Comparison of ENCODE assay signal across 28 mouse cellular contexts in genomic region chr11:82668026-82668425, GRCm38 (mm10).
A peak's percentile ranks its signal among the peaks of the same experiment; 100 is the strongest.
DNase-seq lines count a peak whose midpoint lies in the region; ATAC-seq and TF ChIP-seq lines count a peak whose summit lies in the region.
"Had no signal": no experiment of that assay in that cellular context is flagged by ENCODE, and none has a peak within 500 bp of the region (broad histone marks: within the 10 kb centered on the region; RNA-seq: fewer than 3 reads in every experiment).

No protein-coding gene starts in this region.

- ATAC-seq in inflammation-experienced regulatory T-cells, adult 6 months, result no peak
- ATAC-seq: forebrain, embryonic 14.5 days; hindbrain, embryonic 16.5 days; Patski had no signal

- in situ Hi-C loops in CH12.LX (cut with MboI; ENCODE audit: low pct_ligation_motif_present, low pct_unique_long_range_greater_than_20kb, low sequenced_read_pairs), result no loop called here

- TF ChIP-seq CTCF in testis, adult 2 months (IDR thresholded peaks at IDR 0.05; ENCODE audit: control insufficient read depth, insufficient read depth, insufficient replicate concordance, low read depth, low read length), result no peak
- TF ChIP-seq CTCF in CH12.LX (conservative IDR thresholded peaks at IDR 0.05 in 1 of 2, IDR thresholded peaks at IDR 0.05 in 1 of 2; ENCODE audit: low read depth in 2 of 2, low read length in 2 of 2), result no peak

- no peak for TF ChIP-seq RAD21 in CH12.LX (IDR thresholded peaks at IDR 0.05; ENCODE audit: low read depth, low read length)

- H3K9ac ChIP-seq in CH12.LX (ENCODE audit: insufficient read depth, low read depth), result no peak overlapping the region
- H3K9ac ChIP-seq: embryonic facial prominence, embryonic 13.5 days; heart, embryonic 12.5 days; liver, embryonic 14.5 days; lung, embryonic 15.5 days had no signal

- WGBS in forebrain, embryonic 10.5 days, result 87% methylated on average over 1 of the region's 1 CpGs

- H3K36me3 ChIP-seq in testis, adult 2 months (ENCODE audit: control insufficient read depth, insufficient read depth, low read length), result no peaks in the 10 kb centered on the region
- H3K36me3 ChIP-seq in CH12.LX (replicated peaks in 1 of 2; ENCODE audit: control insufficient read depth in 1 of 2, insufficient read depth in 1 of 2, low read length in 1 of 2), result no peaks in the 10 kb centered on the region
- no peaks in the 10 kb centered on the region for H3K36me3 ChIP-seq in forebrain, embryonic 10.5 days (replicated peaks)
- H3K36me3 ChIP-seq: embryonic facial prominence, embryonic 13.5 days; G1E; heart, embryonic 12.5 days; hindbrain, embryonic 10.5 days; lung, embryonic 15.5 days had no signal

- dilution Hi-C loops in CH12.LX (cut with MboI; ENCODE audit: extremely low pct_ligation_motif_present, extremely low pct_unique_long_range_greater_than_20kb, low sequenced_read_pairs), result no loop called here

- H3K4me3 ChIP-seq in testis, adult 2 months (ENCODE audit: control insufficient read depth, low read depth, low read length), result peak overlapping the region; percentile 50
- no peak overlapping the region for H3K4me3 ChIP-seq in CH12.LX (replicated peaks in 1 of 3; ENCODE audit: low read depth in 2 of 3, low read length in 2 of 3, poor library complexity in 1 of 3)
- no peak overlapping the region for H3K4me3 ChIP-seq in forebrain, embryonic 10.5 days
- H3K4me3 ChIP-seq: embryonic facial prominence, embryonic 13.5 days; erythroblast, embryonic 14.5 days; heart, embryonic 12.5 days; hindbrain, embryonic 10.5 days; lung, embryonic 15.5 days had no signal

- H3K79me2 ChIP-seq in CH12.LX (replicated peaks; ENCODE audit: control insufficient read depth, extremely low read depth, insufficient read depth, poor library complexity, severe bottlenecking), result no peaks in the 10 kb centered on the region

- no peak for TF ChIP-seq EP300 in CH12.LX (IDR thresholded peaks at IDR 0.05; ENCODE audit: low read length)

- no peak for TF ChIP-seq POLR2A in testis, adult 2 months (IDR thresholded peaks at IDR 0.05; ENCODE audit: control insufficient read depth, low read depth, low read length)
- TF ChIP-seq POLR2A in CH12.LX (IDR thresholded peaks at IDR 0.05; ENCODE audit: low read depth, low read length), result no peak

- no peaks in the 10 kb centered on the region for H3K27me3 ChIP-seq in testis, adult 2 months (ENCODE audit: control insufficient read depth, insufficient read depth, low read length)
- H3K27me3 ChIP-seq in CH12.LX (replicated peaks), result peaks cover 71% of the 10 kb centered on the region
- no peaks in the 10 kb centered on the region for H3K27me3 ChIP-seq in forebrain, embryonic 10.5 days (ENCODE audit: poor library complexity, severe bottlenecking)
- H3K27me3 ChIP-seq: embryonic facial prominence, embryonic 13.5 days; heart, embryonic 12.5 days; lung, embryonic 15.5 days had no signal

- no peak overlapping the region for H3K4me2 ChIP-seq in CH12.LX (ENCODE audit: insufficient read depth, low read depth, poor library complexity, severe bottlenecking)
- H3K4me2 ChIP-seq: embryonic facial prominence, embryonic 13.5 days; heart, embryonic 12.5 days; lung, embryonic 15.5 days; midbrain, embryonic 11.5 days had no signal

- no peak for DNase-seq in testis, postnatal 14 days (ENCODE audit: low spot score)
- DNase-seq in CH12.LX (ENCODE audit: extremely low read depth), result peak; percentile 59
- DNase-seq in induced T-regulatory cell, adult 2 months (ENCODE audit: low read depth), result peak; percentile 5
- peak; percentile 47 to 49 for DNase-seq in spleen, adult 18-20 months
- DNase-seq in right cerebral cortex, postnatal 4 days, result no peak
- DNase-seq in forebrain, embryonic 10.5 days (ENCODE audit: extremely low spot score, low spot score), result no peak
- DNase-seq: adrenal gland, adult 8-10 months; cerebellum, adult 2 months; cerebellum, postnatal 36 days; embryo, embryonic 11 days; gastrocnemius, postnatal 14 days; heart, postnatal 10 days; kidney, adult 18-20 months; kidney, postnatal 4 days; right cerebral cortex, postnatal 14 days had no signal

- H3K4me1 ChIP-seq in testis, adult 2 months (ENCODE audit: control insufficient read depth, insufficient read depth, low read length), result no peaks in the 10 kb centered on the region
- H3K4me1 ChIP-seq in CH12.LX (ENCODE audit: control insufficient read depth in 1 of 2, insufficient read depth in 2 of 2), result peaks cover 5 to 11% of the 10 kb centered on the region in 2 experiments
- H3K4me1 ChIP-seq in forebrain, embryonic 10.5 days, result peaks cover 7% of the 10 kb centered on the region
- H3K4me1 ChIP-seq: embryonic facial prominence, embryonic 13.5 days; heart, embryonic 12.5 days; hindbrain, embryonic 10.5 days; lung, embryonic 15.5 days had no signal

- H3K9me3 ChIP-seq in CH12.LX (replicated peaks; ENCODE audit: low read length), result no peaks in the 10 kb centered on the region
- H3K9me3 ChIP-seq in forebrain, embryonic 10.5 days, result no peaks in the 10 kb centered on the region
- H3K9me3 ChIP-seq: embryonic facial prominence, embryonic 13.5 days; heart, embryonic 12.5 days; hindbrain, embryonic 10.5 days; lung, embryonic 15.5 days had no signal

- no peak overlapping the region for H3K27ac ChIP-seq in testis, adult 2 months (ENCODE audit: control insufficient read depth, insufficient read depth, low read depth, low read length)
- no peak overlapping the region for H3K27ac ChIP-seq in CH12.LX (ENCODE audit: insufficient read depth, low read depth)
- H3K27ac ChIP-seq in forebrain, embryonic 10.5 days, result no peak overlapping the region
- H3K27ac ChIP-seq: embryonic facial prominence, embryonic 13.5 days; hindbrain, embryonic 10.5 days; liver, embryonic 14.5 days; lung, embryonic 15.5 days had no signal

TF ChIP-seq in CH12.LX, 34 proteins besides CTCF, POLR2A, EP300 and RAD21:
- no peak for TF ChIP-seq MYC (IDR thresholded peaks at IDR 0.05; ENCODE audit: low read depth, low read length)
- TF ChIP-seq RCOR1 (conservative IDR thresholded peaks at IDR 0.05; ENCODE audit: low read depth, low read length), result no peak
- no peak for TF ChIP-seq CHD1 (IDR thresholded peaks at IDR 0.05; ENCODE audit: low read depth, low read length)
- TF ChIP-seq ZKSCAN1 (IDR thresholded peaks at IDR 0.05; ENCODE audit: borderline replicate concordance, low read depth, low read length), result no peak
- TF ChIP-seq USF1 (IDR thresholded peaks at IDR 0.05; ENCODE audit: low read depth, low read length), result no peak
- no peak for TF ChIP-seq IRF4 (IDR thresholded peaks at IDR 0.05; ENCODE audit: low read depth, low read length)
- TF ChIP-seq KAT2A (IDR thresholded peaks at IDR 0.05; ENCODE audit: insufficient replicate concordance, low read length), result no peak
- TF ChIP-seq ZC3H11A (IDR thresholded peaks at IDR 0.05; ENCODE audit: low read depth, low read length), result no peak
- TF ChIP-seq TCF12 (IDR thresholded peaks at IDR 0.05; ENCODE audit: low read depth, low read length), result no peak
- no peak for TF ChIP-seq ETS1 (conservative IDR thresholded peaks at IDR 0.05; ENCODE audit: low read depth, low read length)
- TF ChIP-seq ELF1 (IDR thresholded peaks at IDR 0.05; ENCODE audit: low read depth, low read length), result peak; percentile 72
- no peak for TF ChIP-seq SIN3A (IDR thresholded peaks at IDR 0.05; ENCODE audit: low read length)
- TF ChIP-seq MXI1 (IDR thresholded peaks at IDR 0.05; ENCODE audit: low read depth, low read length), result no peak
- TF ChIP-seq HCFC1 (IDR thresholded peaks at IDR 0.05; ENCODE audit: low read depth, low read length), result peak; percentile 57
- TF ChIP-seq NELFE (IDR thresholded peaks at IDR 0.05; ENCODE audit: low read depth, low read length), result no peak
- no peak for TF ChIP-seq PAX5 (IDR thresholded peaks at IDR 0.05; ENCODE audit: low read length)
- no peak for TF ChIP-seq UBTF (IDR thresholded peaks at IDR 0.05; ENCODE audit: low read depth, low read length)

Comparison
In these comparisons a context has a peak if more than half of its experiments do, and no peak if none do; other contexts are left out.
1. DNase-seq: peak in CH12.LX (single experiment), induced T-regulatory cell, adult 2 months (single experiment) and spleen, adult 18-20 months (2 of 2); none in testis, postnatal 14 days (single experiment), right cerebral cortex, postnatal 4 days (single experiment) and forebrain, embryonic 10.5 days (single experiment).